Mouse (Mus musculus): ENCODE data around the gene Fbxo22. TPM values are rescaled to one million over a fixed set of nuclear protein-coding genes. Genes with fewer than 3 reads are reported as not detected.

Fbxo22 gene
- polyA plus RNA-seq, 1 experiment: 9.5 TPM

GRCm38 (mm10) chr9:55199348-55199747 is 9.4 kb upstream of the Fbxo22 start:
- no peak for TF ChIP-seq POLR2A (IDR thresholded peaks at IDR 0.05; ENCODE audit: low read depth, low read length)
- 92% methylated on average over 2 of the region's 2 CpGs for WGBS
- H3K4me3 ChIP-seq (ENCODE audit: extremely low read depth, insufficient read depth, insufficient read length): no peak overlapping the region
- H3K4me1 ChIP-seq (ENCODE audit: control insufficient read depth, insufficient read depth, insufficient read length): no peaks in the 10 kb centered on the region
- H3K27me3 ChIP-seq (ENCODE audit: control insufficient read depth, insufficient read depth, low read length): no peaks in the 10 kb centered on the region
- no peak for DNase-seq (ENCODE audit: low read depth in 1 of 2, low spot score in 2 of 2)
- H3K36me3 ChIP-seq (ENCODE audit: control insufficient read depth, insufficient read depth, low read length): peaks cover 8% of the 10 kb centered on the region; the same call in 1 of the 2 replicates
- H3K27ac ChIP-seq (ENCODE audit: insufficient read depth, low read length): no peak overlapping the region

GRCm38 (mm10) chr9:55208458-55208789 is 301 bp upstream of the Fbxo22 start:
- no peak for DNase-seq (ENCODE audit: low read depth in 1 of 2, low spot score in 2 of 2)
- TF ChIP-seq CTCF (IDR thresholded peaks at IDR 0.05; ENCODE audit: extremely low read depth, insufficient read depth, insufficient read length, insufficient replicate concordance) (no peak), POLR2A (IDR thresholded peaks at IDR 0.05; ENCODE audit: low read depth, low read length) (no peak)
- peaks cover 4% of the 10 kb centered on the region; the same call in 1 of the 2 replicates for H3K4me1 ChIP-seq (ENCODE audit: control insufficient read depth, insufficient read depth, insufficient read length)
- H3K27ac ChIP-seq (ENCODE audit: insufficient read depth, low read length): peak overlapping the region; percentile 84
- WGBS: 0% methylated on average over 2 of the region's 2 CpGs
- peaks cover 6% of the 10 kb centered on the region for H3K36me3 ChIP-seq (ENCODE audit: control insufficient read depth, insufficient read depth, low read length)
- H3K4me3 ChIP-seq (ENCODE audit: extremely low read depth, insufficient read depth, insufficient read length): peak overlapping the region; percentile 85
- H3K27me3 ChIP-seq (ENCODE audit: control insufficient read depth, insufficient read depth, low read length): no peaks in the 10 kb centered on the region

- no peak for DNase-seq (ENCODE audit: low read depth in 1 of 2, low spot score in 2 of 2)
- 93% methylated on average over 4 of the region's 4 CpGs for WGBS
- Histone ChIP-seq H3K27ac (ENCODE audit: insufficient read depth, low read length) (no peak overlapping the region), H3K27me3 (ENCODE audit: control insufficient read depth, insufficient read depth, low read length) (no peaks in the 10 kb centered on the region), H3K4me1 (ENCODE audit: control insufficient read depth, insufficient read depth, insufficient read length) (peaks cover 4% of the 10 kb centered on the region; the same call in 1 of the 2 replicates), H3K36me3 (ENCODE audit: control insufficient read depth, insufficient read depth, low read length) (peaks cover 23% of the 10 kb centered on the region), H3K4me3 (ENCODE audit: extremely low read depth, insufficient read depth, insufficient read length) (no peak overlapping the region)
- TF ChIP-seq CTCF (IDR thresholded peaks at IDR 0.05; ENCODE audit: extremely low read depth, insufficient read depth, insufficient read length, insufficient replicate concordance): no peak
- TF ChIP-seq POLR2A (IDR thresholded peaks at IDR 0.05; ENCODE audit: low read depth, low read length): no peak
Measured at GRCm38 (mm10) chr9:55211611-55212010, 2.9 kb downstream of the Fbxo22 start.

- Histone ChIP-seq H3K4me3 (ENCODE audit: extremely low read depth, insufficient read depth, insufficient read length) (no peak overlapping the region), H3K4me1 (ENCODE audit: control insufficient read depth, insufficient read depth, insufficient read length) (peaks cover 4% of the 10 kb centered on the region; the same call in 1 of the 2 replicates), H3K27me3 (ENCODE audit: control insufficient read depth, insufficient read depth, low read length) (no peaks in the 10 kb centered on the region), H3K36me3 (ENCODE audit: control insufficient read depth, insufficient read depth, low read length) (peaks cover 33% of the 10 kb centered on the region), H3K27ac (ENCODE audit: insufficient read depth, low read length) (no peak overlapping the region)
- 91% methylated on average over 1 of the region's 1 CpGs for WGBS
- TF ChIP-seq CTCF (IDR thresholded peaks at IDR 0.05; ENCODE audit: extremely low read depth, insufficient read depth, insufficient read length, insufficient replicate concordance) (no peak), POLR2A (IDR thresholded peaks at IDR 0.05; ENCODE audit: low read depth, low read length) (no peak)
- no peak for DNase-seq (ENCODE audit: low read depth in 1 of 2, low spot score in 2 of 2)
Measured at GRCm38 (mm10) chr9:55213396-55213795, 4.7 kb downstream of the Fbxo22 start.

- Histone ChIP-seq H3K27me3 (ENCODE audit: control insufficient read depth, insufficient read depth, low read length) (no peaks in the 10 kb centered on the region), H3K27ac (ENCODE audit: insufficient read depth, low read length) (no peak overlapping the region), H3K36me3 (ENCODE audit: control insufficient read depth, insufficient read depth, low read length) (peaks cover 40% of the 10 kb centered on the region), H3K4me3 (ENCODE audit: extremely low read depth, insufficient read depth, insufficient read length) (no peak overlapping the region), H3K4me1 (ENCODE audit: control insufficient read depth, insufficient read depth, insufficient read length) (no peaks in the 10 kb centered on the region)
- no peak for DNase-seq (ENCODE audit: low read depth in 1 of 2, low spot score in 2 of 2)
- TF ChIP-seq POLR2A (IDR thresholded peaks at IDR 0.05; ENCODE audit: low read depth, low read length): no peak
- TF ChIP-seq CTCF (IDR thresholded peaks at IDR 0.05; ENCODE audit: extremely low read depth, insufficient read depth, insufficient read length, insufficient replicate concordance): no peak
- 93% methylated on average over 3 of the region's 3 CpGs for WGBS
Measured at GRCm38 (mm10) chr9:55215056-55215455, 6.3 kb downstream of the Fbxo22 start.

GRCm38 (mm10) chr9:55215648-55216047 is 6.9 kb downstream of the Fbxo22 start:
- Histone ChIP-seq H3K4me3 (ENCODE audit: extremely low read depth, insufficient read depth, insufficient read length) (no peak overlapping the region), H3K27me3 (ENCODE audit: control insufficient read depth, insufficient read depth, low read length) (no peaks in the 10 kb centered on the region), H3K4me1 (ENCODE audit: control insufficient read depth, insufficient read depth, insufficient read length) (no peaks in the 10 kb centered on the region), H3K27ac (ENCODE audit: insufficient read depth, low read length) (no peak overlapping the region), H3K36me3 (ENCODE audit: control insufficient read depth, insufficient read depth, low read length) (peaks cover 44% of the 10 kb centered on the region)
- TF ChIP-seq POLR2A (IDR thresholded peaks at IDR 0.05; ENCODE audit: low read depth, low read length) (no peak), CTCF (IDR thresholded peaks at IDR 0.05; ENCODE audit: extremely low read depth, insufficient read depth, insufficient read length, insufficient replicate concordance) (no peak)
- DNase-seq (ENCODE audit: low read depth in 1 of 2, low spot score in 2 of 2): no peak
- 92% methylated on average over 3 of the region's 3 CpGs for WGBS

GRCm38 (mm10) chr9:55216078-55216477 is 7.4 kb downstream of the Fbxo22 start:
- H3K36me3 ChIP-seq (ENCODE audit: control insufficient read depth, insufficient read depth, low read length): peaks cover 45% of the 10 kb centered on the region
- no peak for TF ChIP-seq POLR2A (IDR thresholded peaks at IDR 0.05; ENCODE audit: low read depth, low read length)
- no peak for TF ChIP-seq CTCF (IDR thresholded peaks at IDR 0.05; ENCODE audit: extremely low read depth, insufficient read depth, insufficient read length, insufficient replicate concordance)
- WGBS: 84% methylated on average over 2 of the region's 2 CpGs

More at GRCm38 (mm10) chr9:55216078-55216477, 7.4 kb downstream of the Fbxo22 start:
- Histone ChIP-seq H3K27ac (ENCODE audit: insufficient read depth, low read length) (no peak overlapping the region), H3K27me3 (ENCODE audit: control insufficient read depth, insufficient read depth, low read length) (no peaks in the 10 kb centered on the region), H3K4me3 (ENCODE audit: extremely low read depth, insufficient read depth, insufficient read length) (no peak overlapping the region), H3K4me1 (ENCODE audit: control insufficient read depth, insufficient read depth, insufficient read length) (no peaks in the 10 kb centered on the region)
- DNase-seq (ENCODE audit: low read depth in 1 of 2, low spot score in 2 of 2): no peak

Measured in spleen, adult 2 months (tissue).